Mouse (Mus musculus): ENCODE results near the gene Ankra2.

Gene Ankra2

GRCm38 (mm10) chr13:98291712-98292111 lies 28.8 kb downstream of the Ankra2 start:
- CTCF ChIA-PET = interaction anchor here (1.0 kb wide), 1 partner anchor 12 kb away, joined by 3 read pairs; no protein-coding TSS in a partner anchor

- CTCF ChIA-PET = no interaction called here
These were observed 33.2 kb downstream of the Ankra2 start for GRCm38 (mm10) chr13:98296072-98296471.

GRCm38 (mm10) chr13:98297883-98298482 lies 35.1 kb downstream of the Ankra2 start:
- CTCF ChIA-PET = no interaction called here

DNA sequence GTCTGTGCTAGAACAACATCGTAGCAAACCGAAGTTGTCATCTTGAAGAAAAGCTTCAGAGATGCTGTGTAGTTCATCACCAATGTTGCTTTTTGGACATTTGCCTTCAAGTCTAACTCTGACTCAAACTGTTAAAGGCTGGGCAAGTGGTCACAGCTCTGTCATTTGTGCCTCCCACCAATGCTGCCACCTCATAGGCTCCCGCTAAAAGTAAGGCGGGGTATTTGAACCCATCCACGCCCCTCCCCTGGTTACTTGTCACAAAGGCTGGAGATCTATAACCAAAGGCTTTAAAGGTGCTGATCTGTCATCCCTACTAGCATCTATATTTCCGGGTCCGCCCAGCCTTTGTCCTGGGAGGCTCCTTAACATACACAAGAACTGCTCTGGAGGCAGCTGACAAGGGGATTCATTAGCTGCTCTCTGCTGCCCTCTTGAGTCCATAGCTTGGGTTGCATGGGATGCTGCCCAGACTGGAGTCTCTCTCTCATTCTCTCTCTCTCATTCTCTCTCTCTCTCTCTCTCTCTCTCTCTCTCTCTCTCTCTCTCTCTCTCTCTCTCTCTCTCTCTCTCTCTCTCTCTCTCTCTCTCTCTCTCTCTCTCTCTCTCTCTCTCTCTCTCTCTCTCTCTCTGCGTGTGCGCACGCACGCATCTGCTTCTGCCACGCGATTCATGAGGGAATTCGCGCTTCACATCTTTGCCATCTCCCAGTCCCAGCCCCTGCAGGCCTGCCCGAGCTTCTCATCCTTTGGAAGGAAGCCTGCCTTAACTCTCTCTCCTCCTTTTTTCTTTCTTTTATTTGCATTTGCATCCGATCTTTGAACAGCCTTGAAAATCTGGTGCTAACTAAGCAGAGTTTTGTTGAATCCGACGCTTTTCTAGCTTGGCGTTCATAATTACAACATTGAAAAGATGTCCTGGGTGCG lies 36.2 kb downstream of the Ankra2 start:
- CTCF ChIA-PET = interaction anchor here (0.6 kb wide), 2 partner anchors 52 to 1199 kb away, joined by 3 to 4 read pairs; no protein-coding TSS in a partner anchor

- CTCF ChIA-PET = no interaction called here
These were observed 42.4 kb downstream of the Ankra2 start for GRCm38 (mm10) chr13:98305257-98305656.

- CTCF ChIA-PET = no interaction called here
These were observed 43.5 kb downstream of the Ankra2 start for GRCm38 (mm10) chr13:98306393-98306792.

- CTCF ChIA-PET = no interaction called here
These were observed 44.1 kb downstream of the Ankra2 start for GRCm38 (mm10) chr13:98306852-98307475.

DNA sequence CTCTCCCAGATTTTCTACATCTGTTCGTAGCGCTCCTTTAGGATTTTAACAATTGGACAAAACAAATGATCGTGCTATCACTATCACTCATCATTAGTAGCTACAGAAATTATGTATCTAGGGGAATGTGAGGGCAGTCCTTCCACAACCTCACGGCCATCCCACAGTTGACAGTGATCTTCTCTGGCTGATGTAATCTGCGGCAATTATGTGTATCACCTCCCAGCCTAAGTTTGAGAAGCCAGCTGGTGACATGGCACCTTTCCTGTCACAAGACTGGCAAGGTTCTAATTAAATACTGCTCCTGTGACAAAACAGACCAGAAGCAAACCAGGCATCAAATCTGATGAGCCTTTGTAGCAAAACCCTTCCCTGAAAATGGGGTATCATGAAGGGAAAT lies 45.1 kb downstream of the Ankra2 start:
- CTCF ChIA-PET = interaction anchor here (0.6 kb wide), 1 partner anchor 80 kb away, joined by 3 read pairs; no protein-coding TSS in a partner anchor

DNA sequence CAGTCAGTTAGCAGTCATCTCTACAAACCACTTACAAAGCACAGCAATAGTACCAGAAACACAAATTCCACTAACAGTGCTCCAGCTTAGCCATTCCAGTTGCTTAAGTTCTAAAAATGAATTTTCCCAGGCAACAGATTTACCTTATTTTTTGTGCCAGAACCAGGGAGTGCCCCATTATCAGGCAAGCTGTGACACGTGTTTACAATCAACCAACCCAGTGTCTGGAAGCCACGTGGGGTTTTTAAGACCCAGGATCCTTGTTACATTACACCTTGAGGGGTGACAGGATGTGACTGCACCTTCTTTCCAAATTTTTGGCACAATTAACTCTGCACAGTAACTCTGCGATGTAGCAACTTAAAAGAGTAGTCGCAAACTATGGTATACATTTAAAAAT lies 45.9 kb downstream of the Ankra2 start:
- CTCF ChIA-PET = no interaction called here

GRCm38 (mm10) chr13:98311597-98311996 lies 48.7 kb downstream of the Ankra2 start:
- CTCF ChIA-PET = no interaction called here

GRCm38 (mm10) chr13:98313631-98314030 lies 50.8 kb downstream of the Ankra2 start:
- CTCF ChIA-PET = no interaction called here

DNA sequence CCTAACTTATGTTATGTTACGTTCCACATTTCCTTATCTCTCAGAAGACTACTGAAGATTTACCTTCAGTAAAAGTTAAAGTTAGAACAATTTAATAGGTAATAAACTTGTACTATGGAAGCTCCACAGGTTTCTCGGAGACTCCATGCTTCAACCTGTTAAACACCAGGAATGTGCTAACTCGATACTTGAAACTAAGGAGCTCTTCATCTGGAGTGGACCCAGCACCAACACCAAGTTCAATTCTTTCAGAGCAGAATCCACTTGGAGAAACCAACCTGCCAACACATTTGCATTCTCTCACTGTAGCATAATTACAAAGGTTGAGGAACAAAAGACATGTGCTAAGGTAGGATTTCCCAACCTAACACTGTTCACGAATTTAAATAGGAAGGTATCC lies 52.2 kb downstream of the Ankra2 start:
- CTCF ChIA-PET = no interaction called here

- CTCF ChIA-PET = no interaction called here
These were observed 53.2 kb downstream of the Ankra2 start for GRCm38 (mm10) chr13:98316140-98316479.

DNA sequence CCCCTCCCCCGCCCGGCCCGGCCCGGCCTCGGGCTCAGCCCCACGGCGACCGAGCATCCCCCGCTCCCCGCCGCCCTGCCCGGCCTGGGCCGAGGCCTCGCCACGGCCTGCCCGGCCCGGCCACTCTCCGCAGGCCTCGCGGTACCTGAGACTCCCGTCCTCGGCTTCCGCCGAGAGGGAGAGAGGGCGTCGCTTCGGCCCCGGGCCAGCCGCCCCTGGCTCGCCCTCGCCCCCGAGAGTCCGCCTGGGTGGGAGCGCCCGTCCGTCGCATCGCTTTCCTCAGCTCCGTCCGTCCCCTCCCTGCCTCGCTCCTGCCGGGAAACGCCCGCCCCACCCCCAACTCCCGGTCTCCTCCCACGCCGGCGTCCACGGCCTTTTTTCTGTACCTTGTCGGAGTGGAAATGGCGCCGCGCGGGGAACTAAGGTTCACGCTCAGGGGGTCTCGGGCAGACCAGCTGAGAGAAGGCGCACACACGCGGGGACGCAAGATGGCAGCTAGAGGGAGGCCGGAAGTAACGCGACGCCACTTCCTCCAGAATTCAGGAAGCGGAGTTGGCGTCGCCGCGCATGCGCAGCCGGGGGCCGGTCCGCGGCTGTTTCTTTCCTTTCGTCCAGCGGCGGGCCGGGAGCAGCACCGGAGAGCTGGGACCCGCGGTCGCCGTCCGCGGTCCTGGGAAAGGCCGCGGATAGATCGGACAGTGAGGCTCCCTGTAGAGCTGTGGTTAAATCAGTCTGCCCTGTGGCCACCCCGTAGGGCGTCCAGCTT lies 53.8 kb downstream of the Ankra2 start, which contains the start of gene Btf3:
Btf3 (minus strand) TSS at position 527 of the 766 bp plus-strand sequence.
- CTCF ChIA-PET = no interaction called here

GRCm38 (mm10) chr13:98317246-98317677 lies 54.4 kb downstream of the Ankra2 start:
- CTCF ChIA-PET = no interaction called here

GRCm38 (mm10) chr13:98317911-98318310 lies 55.0 kb downstream of the Ankra2 start:
- CTCF ChIA-PET = no interaction called here

Measured in spleen, embryonic (tissue).